Mouse (Mus musculus): ENCODE data around the gene Sppl3. TPM values are rescaled to one million over a fixed set of nuclear protein-coding genes. Genes with fewer than 3 reads are reported as not detected.

Gene Sppl3
- polyA plus RNA-seq, 1 experiment = 112 TPM

DNA sequence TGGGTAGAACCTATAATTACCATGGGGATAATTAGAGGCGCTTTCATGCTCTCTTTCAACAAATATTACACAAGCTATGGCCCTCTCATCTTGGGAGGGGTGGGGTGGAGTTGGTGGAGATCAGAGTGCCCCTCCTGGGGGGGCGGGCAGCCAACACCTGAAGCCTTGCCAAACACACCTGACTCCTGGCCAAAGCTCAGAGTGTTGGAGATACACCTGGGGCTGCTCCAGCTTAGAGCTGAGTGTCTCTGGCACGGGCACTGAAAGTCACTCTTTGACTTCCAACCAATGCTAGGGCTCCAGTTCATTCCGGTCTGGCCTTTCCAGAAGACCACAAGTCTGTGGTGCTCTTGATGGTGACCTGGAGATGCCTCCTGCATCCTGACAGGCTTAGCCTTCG, 3.2 kb upstream of the Sppl3 start:
- DNase-seq = no peak
- H3K27me3 ChIP-seq (ENCODE audit: control insufficient read depth, insufficient read depth, low read length) = no peaks in the 10 kb centered on the region
- peaks cover 10% of the 10 kb centered on the region for H3K4me1 ChIP-seq (replicated peaks; ENCODE audit: control insufficient read depth, insufficient read depth, low read length)
- H3K36me3 ChIP-seq (ENCODE audit: control insufficient read depth, insufficient read depth, low read length) = no peaks in the 10 kb centered on the region
- H3K4me3 ChIP-seq (ENCODE audit: control insufficient read depth, insufficient read depth, low read length) = no peak overlapping the region
- 88% methylated on average over 5 of the region's 5 CpGs for WGBS
- H3K27ac ChIP-seq (ENCODE audit: control insufficient read depth, insufficient read depth, low read length) = no peak overlapping the region
- TF ChIP-seq CTCF (IDR thresholded peaks at IDR 0.05; ENCODE audit: borderline replicate concordance, control insufficient read depth, extremely low read depth, insufficient read depth, low read length, poor library complexity) (no peak), POLR2A (IDR thresholded peaks at IDR 0.05; ENCODE audit: control insufficient read depth, extremely low read depth, insufficient read depth, low read length, poor library complexity) (no peak)

DNA sequence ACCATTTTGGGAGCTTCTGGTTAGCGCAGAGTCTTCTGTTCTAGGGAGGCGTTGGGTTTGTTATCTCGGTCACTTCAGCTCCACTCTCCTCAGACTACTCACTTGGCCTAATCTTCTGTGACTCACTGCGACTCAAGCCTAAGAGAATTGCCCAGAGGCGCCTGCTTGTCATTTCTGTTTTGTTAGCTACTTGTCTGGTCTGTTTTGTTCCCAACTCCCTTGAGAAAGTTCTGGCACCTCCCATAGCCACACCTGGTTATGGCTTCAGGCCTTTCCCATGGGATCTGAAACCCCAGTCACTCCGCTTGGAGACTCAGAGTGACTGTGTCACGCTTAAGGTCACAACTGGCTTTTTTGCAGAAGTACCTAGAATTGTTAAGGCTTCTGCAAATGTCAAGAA, 2.6 kb upstream of the Sppl3 start:
- Histone ChIP-seq H3K27me3 (ENCODE audit: control insufficient read depth, insufficient read depth, low read length) (no peaks in the 10 kb centered on the region), H3K36me3 (ENCODE audit: control insufficient read depth, insufficient read depth, low read length) (no peaks in the 10 kb centered on the region), H3K4me1 (replicated peaks; ENCODE audit: control insufficient read depth, insufficient read depth, low read length) (peaks cover 15% of the 10 kb centered on the region), H3K27ac (ENCODE audit: control insufficient read depth, insufficient read depth, low read length) (no peak overlapping the region), H3K4me3 (ENCODE audit: control insufficient read depth, insufficient read depth, low read length) (no peak overlapping the region)
- DNase-seq = no peak
- 97% methylated on average over 7 of the region's 7 CpGs for WGBS
- no peak for TF ChIP-seq POLR2A (IDR thresholded peaks at IDR 0.05; ENCODE audit: control insufficient read depth, extremely low read depth, insufficient read depth, low read length, poor library complexity)

DNA sequence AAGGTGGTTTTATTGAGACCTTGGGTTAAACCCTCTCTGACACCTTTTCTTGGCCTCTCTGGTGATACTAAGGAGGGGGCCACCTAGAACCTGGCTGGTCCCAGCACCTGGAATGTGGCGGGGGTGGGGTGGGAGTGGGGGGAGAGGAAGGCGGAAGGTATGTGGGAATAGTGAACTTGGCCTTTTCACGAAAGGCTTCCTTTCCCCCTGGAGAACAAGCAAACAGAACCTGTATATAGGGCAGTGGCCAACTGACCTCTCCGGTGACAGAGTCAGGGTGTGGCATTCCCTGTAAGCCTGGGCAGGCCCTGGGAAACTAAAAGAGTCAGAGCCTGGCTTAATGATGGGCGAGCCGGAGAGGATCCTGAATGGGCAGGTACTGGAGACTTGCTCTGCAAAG, 1.8 kb upstream of the Sppl3 start:
- Histone ChIP-seq H3K36me3 (ENCODE audit: control insufficient read depth, insufficient read depth, low read length) (no peaks in the 10 kb centered on the region), H3K27me3 (ENCODE audit: control insufficient read depth, insufficient read depth, low read length) (no peaks in the 10 kb centered on the region), H3K4me1 (replicated peaks; ENCODE audit: control insufficient read depth, insufficient read depth, low read length) (peaks cover 17% of the 10 kb centered on the region), H3K4me3 (ENCODE audit: control insufficient read depth, insufficient read depth, low read length) (no peak overlapping the region), H3K27ac (ENCODE audit: control insufficient read depth, insufficient read depth, low read length) (no peak overlapping the region)
- no peak for DNase-seq
- TF ChIP-seq CTCF (IDR thresholded peaks at IDR 0.05; ENCODE audit: borderline replicate concordance, control insufficient read depth, extremely low read depth, insufficient read depth, low read length, poor library complexity) = no peak
- TF ChIP-seq POLR2A (IDR thresholded peaks at IDR 0.05; ENCODE audit: control insufficient read depth, extremely low read depth, insufficient read depth, low read length, poor library complexity) = no peak
- 95% methylated on average over 6 of the region's 6 CpGs for WGBS

DNA sequence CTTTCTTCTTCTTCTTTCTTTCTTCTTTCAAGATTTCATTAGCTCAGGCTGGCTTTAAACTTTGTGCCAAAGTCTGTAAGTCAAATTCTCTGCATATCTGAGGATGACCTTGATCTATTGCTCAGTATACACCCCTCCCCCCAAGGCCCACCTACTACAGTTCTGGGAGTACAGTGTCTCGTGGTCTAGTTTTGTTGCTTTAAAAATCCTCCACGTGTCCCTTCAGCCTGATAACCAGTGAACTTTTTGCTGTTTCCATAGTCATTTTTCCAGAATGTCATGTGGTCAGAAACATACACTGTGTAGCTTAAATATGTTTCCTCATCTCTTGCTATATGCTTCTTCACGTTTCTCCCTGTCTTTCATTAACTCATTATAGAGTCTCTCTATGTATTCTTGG, 976 bp upstream of the Sppl3 start:
- Histone ChIP-seq H3K27ac (ENCODE audit: control insufficient read depth, insufficient read depth, low read length) (no peak overlapping the region), H3K36me3 (ENCODE audit: control insufficient read depth, insufficient read depth, low read length) (no peaks in the 10 kb centered on the region), H3K4me3 (ENCODE audit: control insufficient read depth, insufficient read depth, low read length) (no peak overlapping the region), H3K27me3 (ENCODE audit: control insufficient read depth, insufficient read depth, low read length) (no peaks in the 10 kb centered on the region), H3K4me1 (replicated peaks; ENCODE audit: control insufficient read depth, insufficient read depth, low read length) (peaks cover 17% of the 10 kb centered on the region)
- TF ChIP-seq CTCF (IDR thresholded peaks at IDR 0.05; ENCODE audit: borderline replicate concordance, control insufficient read depth, extremely low read depth, insufficient read depth, low read length, poor library complexity) (no peak), POLR2A (IDR thresholded peaks at IDR 0.05; ENCODE audit: control insufficient read depth, extremely low read depth, insufficient read depth, low read length, poor library complexity) (no peak)
- 56% methylated on average over 3 of the region's 3 CpGs for WGBS
- DNase-seq = no peak

- peak overlapping the region; percentile 89 for H3K4me3 ChIP-seq (ENCODE audit: control insufficient read depth, insufficient read depth, low read length)
- TF ChIP-seq CTCF (IDR thresholded peaks at IDR 0.05; ENCODE audit: borderline replicate concordance, control insufficient read depth, extremely low read depth, insufficient read depth, low read length, poor library complexity) (no peak), POLR2A (IDR thresholded peaks at IDR 0.05; ENCODE audit: control insufficient read depth, extremely low read depth, insufficient read depth, low read length, poor library complexity) (no peak)
- no peak for DNase-seq
- H3K4me1 ChIP-seq (replicated peaks; ENCODE audit: control insufficient read depth, insufficient read depth, low read length) = peaks cover 17% of the 10 kb centered on the region
- 3% methylated on average over 55 of the region's 57 CpGs for WGBS
- H3K36me3 ChIP-seq (ENCODE audit: control insufficient read depth, insufficient read depth, low read length) = no peaks in the 10 kb centered on the region
- 0 out of 2 replicates have a peak overlapping the region, but pooled peaks have one; percentile 3 for H3K27ac ChIP-seq (ENCODE audit: control insufficient read depth, insufficient read depth, low read length)
- H3K27me3 ChIP-seq (ENCODE audit: control insufficient read depth, insufficient read depth, low read length) = no peaks in the 10 kb centered on the region
These were observed 231 bp downstream of the Sppl3 start for GRCm38 (mm10) chr5:115011217-115011518.

GRCm38 (mm10) chr5:115011519-115012261, 753 bp downstream of the Sppl3 start:
- Histone ChIP-seq H3K27ac (ENCODE audit: control insufficient read depth, insufficient read depth, low read length) (peak overlapping the region; percentile 3; the same call in 1 of the 2 replicates), H3K4me3 (ENCODE audit: control insufficient read depth, insufficient read depth, low read length) (peak overlapping the region; percentile 89), H3K4me1 (replicated peaks; ENCODE audit: control insufficient read depth, insufficient read depth, low read length) (peaks cover 18% of the 10 kb centered on the region), H3K36me3 (ENCODE audit: control insufficient read depth, insufficient read depth, low read length) (no peaks in the 10 kb centered on the region), H3K27me3 (ENCODE audit: control insufficient read depth, insufficient read depth, low read length) (no peaks in the 10 kb centered on the region)
- WGBS = 1% methylated on average over 63 of the region's 63 CpGs
- TF ChIP-seq CTCF (IDR thresholded peaks at IDR 0.05; ENCODE audit: borderline replicate concordance, control insufficient read depth, extremely low read depth, insufficient read depth, low read length, poor library complexity) (no peak), POLR2A (IDR thresholded peaks at IDR 0.05; ENCODE audit: control insufficient read depth, extremely low read depth, insufficient read depth, low read length, poor library complexity) (no peak)
- DNase-seq = peak; percentile 63

- no peak overlapping the region for H3K4me3 ChIP-seq (ENCODE audit: control insufficient read depth, insufficient read depth, low read length)
- no peaks in the 10 kb centered on the region for H3K27me3 ChIP-seq (ENCODE audit: control insufficient read depth, insufficient read depth, low read length)
- no peak overlapping the region for H3K27ac ChIP-seq (ENCODE audit: control insufficient read depth, insufficient read depth, low read length)
- 74% methylated on average over 3 of the region's 3 CpGs for WGBS
- no peaks in the 10 kb centered on the region for H3K36me3 ChIP-seq (ENCODE audit: control insufficient read depth, insufficient read depth, low read length)
- peaks cover 20% of the 10 kb centered on the region for H3K4me1 ChIP-seq (replicated peaks; ENCODE audit: control insufficient read depth, insufficient read depth, low read length)
- no peak for DNase-seq
- TF ChIP-seq CTCF (IDR thresholded peaks at IDR 0.05; ENCODE audit: borderline replicate concordance, control insufficient read depth, extremely low read depth, insufficient read depth, low read length, poor library complexity) = no peak
- TF ChIP-seq POLR2A (IDR thresholded peaks at IDR 0.05; ENCODE audit: control insufficient read depth, extremely low read depth, insufficient read depth, low read length, poor library complexity) = no peak
These were observed 2.5 kb downstream of the Sppl3 start for GRCm38 (mm10) chr5:115013436-115013835.
